Mouse (Mus musculus) liver, embryonic 12.5 days (tissue): ENCODE results near the gene Cldn3. TPM values are rescaled to one million over a fixed set of nuclear protein-coding genes. Genes with fewer than 3 reads are reported as not detected.
A peak's percentile ranks its signal among the peaks of the same experiment; 100 is the strongest.
"Not testable (repeated sequence)": the region's sequence is repeated elsewhere in the genome, so short reads cannot be mapped to it uniquely, and the experiment has no call there.

Experiments used
- ATAC-seq: fragments of 200-750 bp; cut with Nextera tagmentation; 2 replicates; pipeline ENCODE4 v1.8.0; 2017; ENCODE audit warnings: moderate number of reproducible peaks, mild to moderate bottlenecking, moderate library complexity
- H3K27ac ChIP-seq: fragments of 300-500 bp; sonication (generic); 2 replicates; pipeline ENCODE4 v1.5.1; 2016; ENCODE audit warnings: mild to moderate bottlenecking
- H3K27me3 ChIP-seq: fragments of 300-500 bp; sonication (generic); replicated peaks from 2 replicates; pipeline ENCODE4 v1.6.1; 2016; ENCODE audit warnings: mild to moderate bottlenecking, moderate library complexity
- H3K36me3 ChIP-seq: fragments of 300-500 bp; sonication (generic); 2 replicates; pipeline ENCODE4 v1.6.1; 2016; ENCODE audit warnings: mild to moderate bottlenecking, moderate library complexity
- H3K4me1 ChIP-seq: fragments of 300-500 bp; sonication (generic); 2 replicates; pipeline ENCODE4 v1.6.1; 2016
- H3K4me2 ChIP-seq: fragments of 300-500 bp; sonication (generic); 2 replicates; pipeline ENCODE4 v1.6.1; 2016; ENCODE audit warnings: mild to moderate bottlenecking, moderate library complexity
- H3K4me3 ChIP-seq: fragments of 300-500 bp; sonication (generic); 2 replicates; pipeline ENCODE4 v1.5.1; 2016; ENCODE audit warnings: mild to moderate bottlenecking, moderate library complexity
- H3K9ac ChIP-seq: fragments of 300-500 bp; sonication (generic); 2 replicates; pipeline ENCODE4 v1.6.1; 2016; ENCODE audit warnings: mild to moderate bottlenecking, moderate library complexity
- H3K9me3 ChIP-seq: fragments of 300-500 bp; sonication (generic); replicated peaks from 2 replicates; pipeline ENCODE4 v1.6.1; 2016; ENCODE audit warnings: mild to moderate bottlenecking, moderate library complexity
- WGBS: fragments of 180-500 bp; shearing (Covaris S2); methylation state at CpG from one replicate; pipeline ENCODE4 v1.1.7; 2016; ENCODE audit not compliant: insufficient replicate concordance; 5-methylcytosine and 5-hydroxymethylcytosine counted together
- polyA plus RNA-seq: library from polyadenylated mRNA; unstranded; fragments of >200 nt; fragmentation: Nextera tagmentation; extraction: Ambion mirVana; gene quantifications from 2 replicates; pipeline ENCODE4 v1.2.1, GENCODE M21; 2016

Cldn3 gene
- polyA plus RNA-seq = 0.55 and 0.57 TPM in 2 replicates

GRCm38 (mm10) chr5:134985633-134986297 is at the start of gene Cldn3:
Gene Cldn3, plus strand, starts transcription at chr5:134986214.
- H3K4me2 ChIP-seq = peak within 1 kb of the TSS; percentile 51
- H3K4me3 ChIP-seq = peak within 1 kb of the TSS; percentile 28
- 3% methylated on average over 25 of the region's 25 CpGs for WGBS
- peaks cover 22% of the 10 kb centered on the region for H3K4me1 ChIP-seq
- H3K36me3 ChIP-seq = no peaks in the 10 kb centered on the region
- no peaks in the 10 kb centered on the region for H3K9me3 ChIP-seq
- no peak within 1 kb of the TSS for H3K9ac ChIP-seq
- ATAC-seq = peak; percentile 31; the same call in 1 of the 2 replicates
- peaks cover 75% of the 10 kb centered on the region for H3K27me3 ChIP-seq
- no peak within 1 kb of the TSS for H3K27ac ChIP-seq

GRCm38 (mm10) chr5:134936626-134937185 is 49.3 kb upstream of the Cldn3 start:
- ATAC-seq = no peak

DNA sequence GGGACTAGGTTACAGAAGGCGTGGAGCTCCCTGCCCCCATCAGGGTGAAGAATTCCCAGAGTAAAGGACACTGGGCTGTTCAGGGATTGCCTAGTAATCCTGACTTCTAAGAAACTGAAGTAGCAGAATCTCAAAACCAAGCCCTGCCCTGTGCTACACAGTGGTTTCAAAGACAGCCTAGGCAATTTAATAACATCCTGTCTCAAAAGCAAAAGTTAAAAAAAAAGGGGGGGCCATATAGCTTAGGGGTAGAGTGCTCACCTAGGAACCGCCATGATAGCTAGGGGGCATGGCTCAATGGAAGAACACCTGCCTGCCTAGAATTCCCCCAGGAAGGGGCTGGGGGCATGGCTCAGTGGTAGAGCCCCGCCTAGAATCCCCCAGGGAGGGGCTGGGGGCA is 46.9 kb upstream of the Cldn3 start:
- 0 out of 2 replicates have a peak, but pooled peaks cover 7% of the 10 kb centered on the region for H3K27me3 ChIP-seq
- WGBS = 62% methylated on average over 3 of the region's 3 CpGs
- no peak overlapping the region for H3K4me3 ChIP-seq
- H3K9me3 ChIP-seq = no peaks in the 10 kb centered on the region
- ATAC-seq = no peak
- peaks cover 4% of the 10 kb centered on the region for H3K36me3 ChIP-seq
- no peak overlapping the region for H3K9ac ChIP-seq
- H3K4me1 ChIP-seq = peaks cover 16% of the 10 kb centered on the region
- H3K27ac ChIP-seq = no peak overlapping the region
- no peak overlapping the region for H3K4me2 ChIP-seq

More at GRCm38 (mm10) chr5:134936626-134937185, 49.3 kb upstream of the Cldn3 start:
- Histone ChIP-seq H3K4me2 (no peak overlapping the region), H3K9ac (no peak overlapping the region), H3K27ac (no peak overlapping the region), H3K4me1 (peaks cover 33% of the 10 kb centered on the region), H3K27me3 (0 out of 2 replicates have a peak, but pooled peaks cover 2% of the 10 kb centered on the region), H3K4me3 (no peak overlapping the region), H3K9me3 (0 out of 2 replicates have a peak, but pooled peaks cover 3% of the 10 kb centered on the region), H3K36me3 (peaks cover 10% of the 10 kb centered on the region)
- 71% methylated on average over 6 of the region's 6 CpGs for WGBS

DNA sequence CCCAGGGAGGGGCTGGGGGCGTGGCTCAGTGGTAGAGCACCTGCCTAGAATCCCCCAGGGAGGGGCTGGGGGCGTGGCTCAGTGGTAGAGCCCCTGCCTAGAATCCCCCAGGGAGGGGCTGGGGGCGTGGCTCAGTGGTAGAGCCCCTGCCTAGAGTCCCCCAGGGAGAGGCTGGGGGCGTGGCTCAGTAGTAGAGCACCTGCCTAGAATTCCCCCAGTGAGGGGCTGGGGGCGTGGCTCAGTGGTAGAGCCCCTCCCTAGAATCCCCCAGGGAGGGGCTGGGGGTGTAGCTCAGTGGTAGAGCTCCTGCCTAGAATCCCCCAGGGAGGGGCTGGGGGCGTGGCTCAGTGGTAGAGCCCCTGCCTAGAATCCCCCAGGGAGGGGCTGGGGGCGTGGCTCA is 46.5 kb upstream of the Cldn3 start:
- H3K9ac ChIP-seq, ATAC-seq, H3K9me3 ChIP-seq, H3K4me2 ChIP-seq, H3K4me3 ChIP-seq, H3K27ac ChIP-seq, H3K36me3 ChIP-seq: not testable (repeated sequence)
- whole genome bisulfite sequencing = 70% methylated on average over 3 of the region's 7 CpGs
- H3K27me3 ChIP-seq = 0 out of 2 replicates have a peak, but pooled peaks cover 12% of the 10 kb centered on the region
- peaks cover 13% of the 10 kb centered on the region for H3K4me1 ChIP-seq

GRCm38 (mm10) chr5:134941472-134942209 is 44.4 kb upstream of the Cldn3 start:
- no peaks in the 10 kb centered on the region for H3K36me3 ChIP-seq
- peaks cover 21% of the 10 kb centered on the region for H3K4me1 ChIP-seq
- H3K4me3 ChIP-seq = no peak overlapping the region
- H3K27me3 ChIP-seq = peaks cover 32% of the 10 kb centered on the region
- no peak overlapping the region for H3K4me2 ChIP-seq
- no peaks in the 10 kb centered on the region for H3K9me3 ChIP-seq
- peak; percentile 33; the same call in 1 of the 2 replicates for ATAC-seq
- H3K27ac ChIP-seq = 0 out of 2 replicates have a peak overlapping the region, but pooled peaks have one; percentile 8
- 70% methylated on average over 14 of the region's 14 CpGs for WGBS
- H3K9ac ChIP-seq = no peak overlapping the region

DNA sequence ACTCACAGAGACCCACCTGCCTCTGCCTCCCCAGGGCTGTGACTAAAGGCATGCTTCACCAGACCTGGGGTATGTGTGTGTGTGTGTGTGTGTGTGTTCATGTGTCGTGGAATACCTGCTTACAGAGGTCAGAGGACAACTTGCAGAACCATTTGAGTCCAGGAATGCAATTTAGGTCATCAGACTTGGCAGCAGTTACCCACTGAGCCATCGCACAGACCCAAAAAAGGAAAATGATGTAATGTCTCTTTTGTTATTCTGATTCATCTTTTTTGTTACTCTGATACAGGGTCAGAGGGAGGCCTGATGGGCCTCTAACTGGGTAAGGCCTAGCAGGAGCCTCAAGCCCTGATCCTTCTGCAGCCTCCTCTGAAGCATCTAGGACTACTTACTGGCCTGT is 43.3 kb upstream of the Cldn3 start:
- Histone ChIP-seq H3K36me3 (no peaks in the 10 kb centered on the region), H3K4me1 (peaks cover 25% of the 10 kb centered on the region), H3K9ac (no peak overlapping the region), H3K4me2 (no peak overlapping the region), H3K27me3 (peaks cover 41% of the 10 kb centered on the region), H3K27ac (no peak overlapping the region), H3K9me3 (no peaks in the 10 kb centered on the region), H3K4me3 (no peak overlapping the region)
- WGBS = 64% methylated on average over 2 of the region's 2 CpGs
- ATAC-seq = no peak

DNA sequence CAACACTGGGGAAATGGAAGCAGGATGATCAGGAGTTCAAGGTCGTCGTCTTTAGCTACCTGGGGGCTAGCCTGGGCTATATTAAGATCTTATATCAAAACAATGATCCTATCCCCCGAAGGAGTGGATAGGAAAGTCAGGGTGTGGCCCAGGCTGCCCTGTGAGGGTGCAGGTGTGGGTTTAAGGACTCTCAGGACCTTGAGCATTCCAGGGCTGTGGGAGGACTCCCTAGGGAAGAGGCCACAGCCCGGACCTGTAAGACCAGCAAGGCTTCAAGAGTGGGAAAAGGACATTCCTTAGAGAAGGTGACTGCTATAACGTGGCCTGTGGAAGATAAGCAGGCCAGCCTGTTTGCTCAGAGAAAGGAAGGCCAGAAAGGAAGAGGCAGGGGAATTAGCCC is 41.8 kb upstream of the Cldn3 start:
- peaks cover 48% of the 10 kb centered on the region for H3K27me3 ChIP-seq
- no peak overlapping the region for H3K4me3 ChIP-seq
- no peaks in the 10 kb centered on the region for H3K36me3 ChIP-seq
- no peak overlapping the region for H3K27ac ChIP-seq
- no peak for ATAC-seq
- no peaks in the 10 kb centered on the region for H3K9me3 ChIP-seq
- H3K4me1 ChIP-seq = peaks cover 25% of the 10 kb centered on the region
- no peak overlapping the region for H3K4me2 ChIP-seq
- WGBS = 32% methylated on average over 5 of the region's 5 CpGs
- H3K9ac ChIP-seq = no peak overlapping the region

GRCm38 (mm10) chr5:134945266-134945959 is 40.6 kb upstream of the Cldn3 start:
- no peak for ATAC-seq
- Histone ChIP-seq H3K9me3 (no peaks in the 10 kb centered on the region), H3K4me2 (no peak overlapping the region), H3K36me3 (no peaks in the 10 kb centered on the region), H3K9ac (no peak overlapping the region), H3K4me3 (no peak overlapping the region), H3K4me1 (peaks cover 25% of the 10 kb centered on the region), H3K27me3 (peaks cover 48% of the 10 kb centered on the region), H3K27ac (no peak overlapping the region)
- WGBS = 54% methylated on average over 16 of the region's 19 CpGs

GRCm38 (mm10) chr5:134946063-134946856 is 39.8 kb upstream of the Cldn3 start:
- 42% methylated on average over 43 of the region's 43 CpGs for WGBS
- no peak overlapping the region for H3K4me3 ChIP-seq
- peaks cover 54% of the 10 kb centered on the region for H3K27me3 ChIP-seq
- H3K9me3 ChIP-seq = no peaks in the 10 kb centered on the region
- H3K36me3 ChIP-seq = no peaks in the 10 kb centered on the region
- no peak for ATAC-seq
- H3K27ac ChIP-seq = no peak overlapping the region
- H3K9ac ChIP-seq = no peak overlapping the region
- 0 out of 2 replicates have a peak overlapping the region, but pooled peaks have one; percentile 9 for H3K4me2 ChIP-seq
- peaks cover 21% of the 10 kb centered on the region for H3K4me1 ChIP-seq

- Histone ChIP-seq H3K4me1 (peaks cover 22% of the 10 kb centered on the region), H3K9me3 (no peaks in the 10 kb centered on the region), H3K9ac (no peak within 1 kb of the TSS), H3K36me3 (no peaks in the 10 kb centered on the region), H3K27ac (no peak within 1 kb of the TSS), H3K4me2 (0 out of 2 replicates have a peak within 1 kb of the TSS, but pooled peaks have one; percentile 9), H3K27me3 (peaks cover 60% of the 10 kb centered on the region), H3K4me3 (no peak within 1 kb of the TSS)
- WGBS = 44% methylated on average over 11 of the region's 11 CpGs
- no peak for ATAC-seq
These were observed 39.2 kb upstream of the Cldn3 start, which contains the start of gene Cldn4 for GRCm38 (mm10) chr5:134946857-134947255. Gene Cldn4, minus strand, starts transcription at chr5:134946934.
